Mouse (Mus musculus): Measurements from ENCODE around the gene Supv3l1. TPM values are rescaled to one million over a fixed set of nuclear protein-coding genes. Genes with fewer than 3 reads are reported as not detected.

Supv3l1 gene
- polyA plus RNA-seq, 1 experiment from 2014 or later: 31.6 TPM

DNA sequence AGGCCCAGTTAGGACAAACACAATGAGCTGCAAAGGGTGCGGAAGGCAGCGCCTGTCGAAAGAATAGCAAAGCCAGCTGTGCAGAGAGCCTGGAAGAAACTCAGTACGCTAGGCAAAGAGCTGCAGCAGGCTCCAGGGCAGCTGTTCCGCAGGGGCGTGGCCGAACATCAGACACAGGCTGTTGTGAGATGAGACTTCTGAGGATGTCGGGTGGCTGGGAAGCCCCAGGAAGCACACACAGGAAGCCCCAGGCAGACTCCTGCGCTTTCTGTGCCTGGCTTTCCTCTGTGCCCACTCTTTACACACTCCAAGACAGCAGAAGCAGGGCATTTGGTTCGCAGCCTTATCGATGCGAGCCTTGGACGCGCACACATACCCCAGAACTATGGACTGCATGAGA is 44.6 kb downstream of the Supv3l1 start:
- DNase-seq (ENCODE audit: low spot score): peak; percentile 51
- 50% methylated on average over 14 of the region's 14 CpGs for WGBS
- Histone ChIP-seq H3K27me3 (ENCODE audit: low read depth, poor library complexity, severe bottlenecking) (0 out of 2 replicates have a peak, but pooled peaks cover 12% of the 10 kb centered on the region), H3K9me3 (replicated peaks) (no peaks in the 10 kb centered on the region), H3K4me3 (peak overlapping the region; percentile 11), H3K4me1 (peaks cover 6% of the 10 kb centered on the region), H3K36me3 (no peaks in the 10 kb centered on the region), H3K27ac (no peak overlapping the region)

DNA sequence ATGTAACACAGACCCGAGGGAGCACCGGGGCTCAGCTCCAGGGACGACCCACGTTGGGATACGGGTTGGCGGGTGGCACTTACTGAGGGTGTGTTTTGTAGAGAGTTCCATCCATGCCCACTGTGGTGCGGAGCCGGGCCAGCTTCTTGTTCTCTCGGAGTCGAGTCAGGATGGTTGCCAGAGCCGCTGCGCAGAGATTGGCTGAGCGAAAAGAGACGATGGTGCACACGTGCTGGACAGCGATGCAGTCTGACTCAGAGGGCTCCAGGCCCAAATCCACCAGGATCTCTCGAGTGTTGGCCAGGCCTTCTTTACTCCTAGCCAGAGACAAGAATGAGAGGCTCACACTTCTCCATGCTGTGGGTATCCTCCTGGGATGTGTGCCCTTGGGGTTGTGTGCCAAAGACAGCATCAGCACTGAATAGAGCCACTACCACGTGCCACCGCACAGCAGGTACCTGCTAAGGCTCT is 47.9 kb downstream of the Supv3l1 start:
- no peak overlapping the region for H3K27ac ChIP-seq
- DNase-seq (ENCODE audit: low spot score): no peak
- peaks cover 6% of the 10 kb centered on the region for H3K4me1 ChIP-seq
- no peak overlapping the region for H3K4me3 ChIP-seq
- H3K27me3 ChIP-seq (ENCODE audit: low read depth, poor library complexity, severe bottlenecking): 0 out of 2 replicates have a peak, but pooled peaks cover 8% of the 10 kb centered on the region
- H3K36me3 ChIP-seq: no peaks in the 10 kb centered on the region
- H3K9me3 ChIP-seq (replicated peaks): no peaks in the 10 kb centered on the region
- 86% methylated on average over 19 of the region's 19 CpGs for WGBS

GRCm38 (mm10) chr10:62383011-62383410 is 66.5 kb downstream of the Supv3l1 start:
- Histone ChIP-seq H3K9me3 (replicated peaks) (no peaks in the 10 kb centered on the region), H3K36me3 (no peaks in the 10 kb centered on the region), H3K27ac (no peak overlapping the region), H3K4me3 (no peak overlapping the region), H3K27me3 (ENCODE audit: low read depth, poor library complexity, severe bottlenecking) (no peaks in the 10 kb centered on the region), H3K4me1 (no peaks in the 10 kb centered on the region)
- WGBS: 84% methylated on average over 3 of the region's 3 CpGs
- DNase-seq (ENCODE audit: low spot score): no peak

- H3K4me3 ChIP-seq: no peak overlapping the region
- H3K27me3 ChIP-seq (ENCODE audit: low read depth, poor library complexity, severe bottlenecking): no peaks in the 10 kb centered on the region
- no peak for DNase-seq (ENCODE audit: low spot score)
- no peaks in the 10 kb centered on the region for H3K4me1 ChIP-seq
- H3K27ac ChIP-seq: no peak overlapping the region
- H3K36me3 ChIP-seq: no peaks in the 10 kb centered on the region
- H3K9me3 ChIP-seq (replicated peaks): no peaks in the 10 kb centered on the region
Measured at GRCm38 (mm10) chr10:62380936-62381335, 68.6 kb downstream of the Supv3l1 start.

GRCm38 (mm10) chr10:62379808-62380207 is 69.7 kb downstream of the Supv3l1 start, which contains the start of gene Hk1:
TSS of gene Hk1 (minus strand) at chr10:62379908.
- Histone ChIP-seq H3K27me3 (ENCODE audit: low read depth, poor library complexity, severe bottlenecking) (no peaks in the 10 kb centered on the region), H3K36me3 (no peaks in the 10 kb centered on the region), H3K4me3 (no peak within 1 kb of the TSS), H3K27ac (no peak within 1 kb of the TSS), H3K4me1 (no peaks in the 10 kb centered on the region), H3K9me3 (replicated peaks) (no peaks in the 10 kb centered on the region)
- no peak for DNase-seq (ENCODE audit: low spot score)
- WGBS: 86% methylated on average over 1 of the region's 1 CpGs

Other genes starting within 250 kb of the Supv3l1 start
- gene Tspan15, start 218.5 kb downstream of the Supv3l1 start, polyA plus RNA-seq (2016; fragmentation: Nextera tagmentation; extraction: Ambion mirVana): 15.1 and 18.5 TPM in 2 replicates
- not detected in 2 replicates for gene Tacr2, start 197.3 kb downstream of the Supv3l1 start, polyA plus RNA-seq (2016; fragmentation: Nextera tagmentation; extraction: Ambion mirVana)
- gene Hk1, start 69.8 kb downstream of the Supv3l1 start, polyA plus RNA-seq (2016; fragmentation: Nextera tagmentation; extraction: Ambion mirVana): 25.4 and 33.7 TPM in 2 replicates
- gene Hkdc1, start 27.2 kb downstream of the Supv3l1 start, polyA plus RNA-seq (2016; fragmentation: Nextera tagmentation; extraction: Ambion mirVana): 0.20 and 1.1 TPM in 2 replicates
- 0.89 and 1.1 TPM in 2 replicates for gene 4930507D05Rik, start 249 bp downstream of the Supv3l1 start, polyA plus RNA-seq (2016; fragmentation: Nextera tagmentation; extraction: Ambion mirVana)
- gene Vps26a, start 37.1 kb upstream of the Supv3l1 start, polyA plus RNA-seq (2016; fragmentation: Nextera tagmentation; extraction: Ambion mirVana): 71.8 and 78.0 TPM in 2 replicates
- gene Srgn, start 77.7 kb upstream of the Supv3l1 start, polyA plus RNA-seq (2016; fragmentation: Nextera tagmentation; extraction: Ambion mirVana): 2.4 and 2.5 TPM in 2 replicates
- 31.3 and 40.2 TPM in 2 replicates for gene Kif1bp, start 128.7 kb upstream of the Supv3l1 start, polyA plus RNA-seq (2016; fragmentation: Nextera tagmentation; extraction: Ambion mirVana)
- 33.3 and 42.1 TPM in 2 replicates for gene Ddx21, start 152.5 kb upstream of the Supv3l1 start, polyA plus RNA-seq (2016; fragmentation: Nextera tagmentation; extraction: Ambion mirVana)
- 113 and 130 TPM in 2 replicates for gene Ddx50, start 201.5 kb upstream of the Supv3l1 start, polyA plus RNA-seq (2016; fragmentation: Nextera tagmentation; extraction: Ambion mirVana)